Comparison of ENCODE assay signal across 15 mouse cellular contexts in the genomic region with DNA sequence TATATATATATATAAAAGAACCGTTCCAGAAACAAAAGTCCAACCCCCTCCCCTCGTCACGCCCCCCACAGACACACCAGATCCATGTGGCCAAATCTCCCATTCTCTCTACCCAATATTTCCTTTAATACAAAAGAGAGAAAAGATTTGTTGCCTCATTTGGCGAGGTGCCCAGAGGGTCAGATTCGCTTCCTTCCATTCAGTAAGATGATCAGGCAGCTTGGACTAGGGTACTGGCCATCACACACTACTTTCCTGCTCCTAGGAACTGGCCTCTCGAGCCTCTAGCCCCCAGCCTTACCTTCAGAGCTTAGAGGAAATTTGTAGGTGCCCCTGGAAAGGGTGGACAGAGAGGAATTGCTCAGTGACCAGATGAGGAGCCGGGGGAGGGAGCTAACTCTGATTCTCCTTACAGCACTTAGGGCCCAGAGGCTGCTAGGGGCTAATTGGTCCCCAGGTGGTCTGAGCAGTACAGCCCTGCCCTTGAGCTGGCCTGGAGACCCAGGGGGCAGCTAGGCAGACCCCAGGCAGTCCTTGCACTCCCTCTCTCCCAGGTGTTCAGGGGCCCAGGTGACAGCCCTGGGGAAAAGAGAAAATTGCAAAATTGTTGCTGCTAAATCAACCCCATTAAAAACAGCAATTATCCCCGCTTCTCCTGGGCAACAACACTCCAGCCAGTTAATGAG.
DNase-seq lines count a peak whose midpoint lies in the region; ATAC-seq and TF ChIP-seq lines count a peak whose summit lies in the region.
"Had no signal": no experiment of that assay in that cellular context is flagged by ENCODE, and none has a peak within 500 bp of the region (broad histone marks: within the 10 kb centered on the region; RNA-seq: fewer than 3 reads in every experiment).

No protein-coding gene starts in this region.

- H3K9me3 ChIP-seq in heart, embryonic 11.5 days (replicated peaks; ENCODE audit: control insufficient read depth, low read length) = no peaks in the 10 kb centered on the region
- H3K9me3 ChIP-seq in neural tube, embryonic 14.5 days (ENCODE audit: control insufficient read depth, low read length) = no peaks in the 10 kb centered on the region
- no peaks in the 10 kb centered on the region for H3K9me3 ChIP-seq in neural tube, embryonic 15.5 days (replicated peaks)
- no peaks in the 10 kb centered on the region for H3K9me3 ChIP-seq in kidney, embryonic 16.5 days (ENCODE audit: low read length)
- no peaks in the 10 kb centered on the region for H3K9me3 ChIP-seq in stomach, postnatal 0 days (ENCODE audit: control insufficient read depth, low read length)
- no peaks in the 10 kb centered on the region for H3K9me3 ChIP-seq in liver, embryonic 12.5 days (replicated peaks)
- H3K9me3 ChIP-seq: heart, embryonic 13.5 days; stomach, embryonic 15.5 days had no signal

- TF ChIP-seq EP300 in stomach, postnatal 0 days (optimal IDR thresholded peaks at IDR 0.05) = no peak

- no peak overlapping the region for H3K4me3 ChIP-seq in heart, embryonic 11.5 days (ENCODE audit: low read depth, low read length)
- H3K4me3 ChIP-seq in neural tube, embryonic 14.5 days (ENCODE audit: low read depth, low read length) = no peak overlapping the region
- H3K4me3 ChIP-seq in neural tube, embryonic 15.5 days (replicated peaks) = no peak overlapping the region
- no peak overlapping the region for H3K4me3 ChIP-seq in kidney, embryonic 16.5 days (ENCODE audit: low read length)
- H3K4me3 ChIP-seq in stomach, postnatal 0 days (ENCODE audit: low read depth, low read length) = no peak overlapping the region
- no peak overlapping the region for H3K4me3 ChIP-seq in liver, embryonic 12.5 days
- H3K4me3 ChIP-seq: heart, embryonic 13.5 days; left cerebral cortex, adult 2 months; stomach, embryonic 15.5 days had no signal

- no peak overlapping the region for H3K9ac ChIP-seq in heart, embryonic 11.5 days (ENCODE audit: low read depth, low read length)
- no peak overlapping the region for H3K9ac ChIP-seq in neural tube, embryonic 14.5 days (replicated peaks; ENCODE audit: low read depth, low read length)
- no peak overlapping the region for H3K9ac ChIP-seq in neural tube, embryonic 15.5 days (replicated peaks)
- no peak overlapping the region for H3K9ac ChIP-seq in kidney, embryonic 16.5 days (replicated peaks; ENCODE audit: low read length)
- H3K9ac ChIP-seq in stomach, postnatal 0 days (ENCODE audit: low read length) = no peak overlapping the region
- no peak overlapping the region for H3K9ac ChIP-seq in liver, embryonic 12.5 days
- H3K9ac ChIP-seq: heart, embryonic 13.5 days; hindbrain, embryonic 14.5 days; stomach, embryonic 15.5 days had no signal

- DNase-seq in heart, postnatal 10 days = peak; percentile 21 to 23
- no peak for DNase-seq in stomach, postnatal 0 days (ENCODE audit: low spot score)
- DNase-seq in spleen, postnatal 4 days (ENCODE audit: low spot score in 2 of 2) = no peak
- DNase-seq: cerebellum, postnatal 14 days; right cerebral cortex, postnatal 4 days had no signal

- H3K4me1 ChIP-seq in heart, embryonic 11.5 days (ENCODE audit: control insufficient read depth, insufficient read depth, low read length) = no peaks in the 10 kb centered on the region
- H3K4me1 ChIP-seq in neural tube, embryonic 14.5 days (ENCODE audit: control insufficient read depth, insufficient read depth, low read length) = 0 out of 2 replicates have a peak, but pooled peaks cover 5% of the 10 kb centered on the region
- H3K4me1 ChIP-seq in neural tube, embryonic 15.5 days = peaks cover 6% of the 10 kb centered on the region
- peaks cover 7% of the 10 kb centered on the region for H3K4me1 ChIP-seq in kidney, embryonic 16.5 days (ENCODE audit: insufficient read depth, low read length)
- H3K4me1 ChIP-seq in stomach, postnatal 0 days (replicated peaks; ENCODE audit: control insufficient read depth, insufficient read depth) = no peaks in the 10 kb centered on the region
- no peaks in the 10 kb centered on the region for H3K4me1 ChIP-seq in liver, embryonic 12.5 days
- H3K4me1 ChIP-seq: stomach, embryonic 15.5 days had no signal

- intact Hi-C loops in heart, postnatal 10 days (cut with DNase I) = no loop called here

- no peak for ATAC-seq in heart, embryonic 11.5 days (replicated peaks; ENCODE audit: insufficient number of reproducible peaks, low FRiP score, low TSS enrichment)
- no peak for ATAC-seq in neural tube, embryonic 14.5 days (ENCODE audit: low read depth)
- no peak for ATAC-seq in neural tube, embryonic 15.5 days (ENCODE audit: low FRiP score)
- ATAC-seq in kidney, embryonic 16.5 days (ENCODE audit: low FRiP score, low TSS enrichment) = peak; percentile 59
- ATAC-seq in stomach, postnatal 0 days (ENCODE audit: low FRiP score, low TSS enrichment) = no peak
- no peak for ATAC-seq in liver, embryonic 12.5 days

- no peaks in the 10 kb centered on the region; the same call in 1 of the 2 replicates for H3K27me3 ChIP-seq in heart, embryonic 11.5 days (ENCODE audit: control insufficient read depth, insufficient read depth, low read length)
- H3K27me3 ChIP-seq in neural tube, embryonic 14.5 days (ENCODE audit: control insufficient read depth, insufficient read depth, low read length) = no peaks in the 10 kb centered on the region
- H3K27me3 ChIP-seq in neural tube, embryonic 15.5 days (replicated peaks) = no peaks in the 10 kb centered on the region
- H3K27me3 ChIP-seq in kidney, embryonic 16.5 days (ENCODE audit: insufficient read depth, low read length) = no peaks in the 10 kb centered on the region
- H3K27me3 ChIP-seq in stomach, postnatal 0 days (ENCODE audit: control insufficient read depth, insufficient read depth, low read length) = no peaks in the 10 kb centered on the region
- H3K27me3 ChIP-seq in liver, embryonic 12.5 days (replicated peaks) = no peaks in the 10 kb centered on the region
- H3K27me3 ChIP-seq: stomach, embryonic 15.5 days had no signal

- H3K36me3 ChIP-seq in heart, embryonic 11.5 days (ENCODE audit: control insufficient read depth, insufficient read depth, low read length) = no peaks in the 10 kb centered on the region
- H3K36me3 ChIP-seq in neural tube, embryonic 14.5 days (ENCODE audit: control insufficient read depth, insufficient read depth, low read length) = no peaks in the 10 kb centered on the region
- no peaks in the 10 kb centered on the region for H3K36me3 ChIP-seq in neural tube, embryonic 15.5 days
- no peaks in the 10 kb centered on the region for H3K36me3 ChIP-seq in kidney, embryonic 16.5 days (ENCODE audit: insufficient read depth, low read length)
- H3K36me3 ChIP-seq in stomach, postnatal 0 days (ENCODE audit: control insufficient read depth, insufficient read depth, low read length) = no peaks in the 10 kb centered on the region
- no peaks in the 10 kb centered on the region for H3K36me3 ChIP-seq in liver, embryonic 12.5 days
- H3K36me3 ChIP-seq: heart, embryonic 13.5 days; stomach, embryonic 15.5 days had no signal

- no peak for TF ChIP-seq CTCF in stomach, postnatal 0 days (IDR thresholded peaks at IDR 0.05; ENCODE audit: low read depth)

- H3K27ac ChIP-seq in heart, embryonic 11.5 days (ENCODE audit: low read depth, low read length) = no peak overlapping the region
- 0 out of 2 replicates have a peak overlapping the region, but pooled peaks have one; percentile 10 for H3K27ac ChIP-seq in neural tube, embryonic 14.5 days (ENCODE audit: low read depth, low read length)
- H3K27ac ChIP-seq in neural tube, embryonic 15.5 days (replicated peaks) = no peak overlapping the region
- H3K27ac ChIP-seq in kidney, embryonic 16.5 days (ENCODE audit: low read length) = no peak overlapping the region
- no peak overlapping the region for H3K27ac ChIP-seq in stomach, postnatal 0 days (replicated peaks)
- H3K27ac ChIP-seq in liver, embryonic 12.5 days = no peak overlapping the region
- H3K27ac ChIP-seq: heart, embryonic 13.5 days; hindbrain, embryonic 14.5 days; left cerebral cortex, adult 2 months; stomach, embryonic 15.5 days had no signal

- no peak overlapping the region for H3K4me2 ChIP-seq in heart, embryonic 11.5 days
- no peak overlapping the region for H3K4me2 ChIP-seq in neural tube, embryonic 14.5 days (ENCODE audit: low read depth, low read length)
- no peak overlapping the region for H3K4me2 ChIP-seq in neural tube, embryonic 15.5 days
- no peak overlapping the region for H3K4me2 ChIP-seq in kidney, embryonic 16.5 days (replicated peaks; ENCODE audit: low read depth, low read length)
- no peak overlapping the region for H3K4me2 ChIP-seq in stomach, postnatal 0 days (replicated peaks; ENCODE audit: low read depth)
- no peak overlapping the region for H3K4me2 ChIP-seq in liver, embryonic 12.5 days
- H3K4me2 ChIP-seq: heart, embryonic 13.5 days; hindbrain, embryonic 14.5 days; liver, embryonic 11.5 days; stomach, embryonic 15.5 days had no signal

- WGBS in heart, embryonic 11.5 days (ENCODE audit: insufficient replicate concordance) = 67% methylated on average over 8 of the region's 8 CpGs
- 38% methylated on average over 8 of the region's 8 CpGs for WGBS in neural tube, embryonic 14.5 days
- WGBS in neural tube, embryonic 15.5 days = 33% methylated on average over 8 of the region's 8 CpGs
- WGBS in kidney, embryonic 16.5 days = 41% methylated on average over 8 of the region's 8 CpGs
- WGBS in stomach, postnatal 0 days = 64% methylated on average over 8 of the region's 8 CpGs
- WGBS in liver, embryonic 12.5 days (ENCODE audit: insufficient replicate concordance) = 46% methylated on average over 8 of the region's 8 CpGs

Comparison
In these comparisons a context has a peak if more than half of its experiments do, and no peak if none do; other contexts are left out.
1. DNase-seq: peak in heart, postnatal 10 days (2 of 2); none in stomach, postnatal 0 days (single experiment) and spleen, postnatal 4 days (0 of 2).